Mouse (Mus musculus) MEL (cell line): ENCODE measurements around the gene Spg21. TPM values are rescaled to one million over a fixed set of nuclear protein-coding genes. Genes with fewer than 3 reads are reported as not detected.

Experiments used
- DNase-seq: peaks from one replicate; pipeline ENCODE4 v3.0.0; 2011; ENCODE audit warnings: low read depth, low spot score
- H3K27ac ChIP-seq: 2 replicates; pipeline ENCODE4 v1.5.1; 2012; ENCODE audit warnings: low read depth, mild to moderate bottlenecking, control low read depth, low read length, moderate library complexity; ENCODE audit not compliant: control insufficient read depth
- H3K27me3 ChIP-seq, 2 experiments: fragments of 150-350 bp in 1 of 2; sonication (generic) in 1 of 2; 2 replicates each; pipeline ENCODE4 v1.6.1; 2012; ENCODE audit warnings: low read length in 2 of 2, mild to moderate bottlenecking in 2 of 2, improper control_type of control experiment in 1 of 2, moderate library complexity in 1 of 2; ENCODE audit not compliant: insufficient read depth in 2 of 2, control insufficient read depth in 1 of 2
- H3K36me3 ChIP-seq, 2 experiments: 2 replicates each; pipeline ENCODE4 v1.6.1; 2012 to 2014; ENCODE audit warnings: low read length in 2 of 2, improper control_type of control experiment in 1 of 2, inconsistent platforms in 1 of 2, mild to moderate bottlenecking in 1 of 2; ENCODE audit not compliant: insufficient read depth in 2 of 2, control insufficient read depth in 1 of 2
- H3K4me1 ChIP-seq, 2 experiments: fragments of 150-350 bp in 1 of 2; sonication (generic) in 1 of 2; 2 replicates each; pipeline ENCODE4 v1.6.1; 2012; ENCODE audit warnings: low read length in 2 of 2, improper control_type of control experiment in 1 of 2, mild to moderate bottlenecking in 1 of 2; ENCODE audit not compliant: insufficient read depth in 2 of 2, control insufficient read depth in 1 of 2
- H3K4me3 ChIP-seq, 2 experiments: fragments of 150-350 bp in 1 of 2; sonication (generic) in 1 of 2; 2 replicates each; pipeline ENCODE4 v1.5.1; 2012; ENCODE audit warnings: low read depth in 2 of 2, low read length in 2 of 2, mild to moderate bottlenecking in 2 of 2, moderate library complexity in 2 of 2, control low read depth in 1 of 2, improper control_type of control experiment in 1 of 2; ENCODE audit not compliant: control insufficient read depth in 1 of 2, insufficient read depth in 1 of 2
- H3K79me2 ChIP-seq: 2 replicates; pipeline ENCODE4 v1.6.1; 2012; ENCODE audit warnings: mild to moderate bottlenecking, low read length, moderate library complexity; ENCODE audit not compliant: control insufficient read depth, poor library complexity, insufficient read depth
- H3K9ac ChIP-seq: 2 replicates; pipeline ENCODE4 v1.6.1; 2012; ENCODE audit warnings: low read depth, mild to moderate bottlenecking, control low read depth, low read length, moderate library complexity; ENCODE audit not compliant: control insufficient read depth, poor library complexity, severe bottlenecking
- H3K9me3 ChIP-seq: fragments of 150-350 bp; sonication (generic); replicated peaks from 2 replicates; pipeline ENCODE4 v1.6.1; 2012; ENCODE audit warnings: mild to moderate bottlenecking, low read length, improper control_type of control experiment, moderate library complexity; ENCODE audit not compliant: insufficient read depth
- ETS1 ChIP-seq: IDR thresholded peaks from 2 replicates; pipeline ENCODE4 v1.6.1; 2012; ENCODE audit warnings: low read depth, mild to moderate bottlenecking, inconsistent platforms, low read length, improper control_type of control experiment, moderate library complexity
- GABPA ChIP-seq: IDR thresholded peaks from 2 replicates; pipeline ENCODE4 v1.6.1; 2012; ENCODE audit warnings: low read depth, mild to moderate bottlenecking, inconsistent platforms, low read length, improper control_type of control experiment, moderate library complexity
- KAT2A ChIP-seq: conservative IDR thresholded peaks from 2 replicates; pipeline ENCODE4 v1.6.1; 2012; ENCODE audit warnings: low read depth, low read length, improper control_type of control experiment, inconsistent platforms
- ZNF384 ChIP-seq: IDR thresholded peaks from 2 replicates; pipeline ENCODE4 v1.6.1; 2012; ENCODE audit warnings: low read depth, mild to moderate bottlenecking, inconsistent platforms, low read length, improper control_type of control experiment
- polyA plus RNA-seq, 2 experiments: library from polyadenylated mRNA; stranded (reverse) in 1 of 2; unstranded in 1 of 2; fragments of >175 nt in 1 of 2; fragments of >200 nt in 1 of 2; gene quantifications; 2 replicates each; pipeline versions ENCODE4 v1.2.1 to v1.2.4; 2012; ENCODE audit warnings: low replicate concordance in 2 of 2, low read depth in 1 of 2; ENCODE audit not compliant: insufficient read length in 2 of 2, insufficient read depth in 1 of 2, missing spikeins in 1 of 2
- total RNA-seq: library from RNA; depleted of rRNA; stranded (reverse); fragments of 300-350 nt; gene quantifications from 2 replicates; pipeline ENCODE4 v1.2.3, GENCODE M21; 2012; rRNA removed

Spg21 gene
- total and polyA plus RNA-seq, 3 experiments, result 21.7 to 25.9 TPM; not detected in 1

- peak; percentile 41 for DNase-seq
- Histone ChIP-seq H3K27ac (no peak overlapping the region), H3K9me3 (no peaks in the 10 kb centered on the region), H3K27me3 (no peaks in the 10 kb centered on the region), H3K79me2 (no peaks in the 10 kb centered on the region), H3K4me3 (no peak overlapping the region), H3K36me3 (peaks cover 0 to 5% of the 10 kb centered on the region in 2 experiments; a peak in 1 of 4 replicates), H3K9ac (no peak overlapping the region)
- no peak for TF ChIP-seq ETS1
- TF ChIP-seq, all 39 proteins: peak for 0
- peaks cover 4 to 22% of the 10 kb centered on the region in 2 experiments for H3K4me1 ChIP-seq
These were observed 74.5 kb downstream of the Spg21 start for GRCm38 (mm10) chr9:65535191-65535722.

- Histone ChIP-seq H3K27ac (no peak overlapping the region), H3K79me2 (no peaks in the 10 kb centered on the region), H3K4me3 (no peak overlapping the region), H3K27me3 (no peaks in the 10 kb centered on the region), H3K36me3 (peaks cover 0 to 9% of the 10 kb centered on the region in 2 experiments; a peak in 2 of 4 replicates), H3K9ac (no peak overlapping the region), H3K9me3 (no peaks in the 10 kb centered on the region), H3K4me1 (peaks cover 4 to 24% of the 10 kb centered on the region in 2 experiments)
- no peak for DNase-seq
- TF ChIP-seq KAT2A, result no peak
These were observed 75.2 kb downstream of the Spg21 start for GRCm38 (mm10) chr9:65535789-65536469.

DNA sequence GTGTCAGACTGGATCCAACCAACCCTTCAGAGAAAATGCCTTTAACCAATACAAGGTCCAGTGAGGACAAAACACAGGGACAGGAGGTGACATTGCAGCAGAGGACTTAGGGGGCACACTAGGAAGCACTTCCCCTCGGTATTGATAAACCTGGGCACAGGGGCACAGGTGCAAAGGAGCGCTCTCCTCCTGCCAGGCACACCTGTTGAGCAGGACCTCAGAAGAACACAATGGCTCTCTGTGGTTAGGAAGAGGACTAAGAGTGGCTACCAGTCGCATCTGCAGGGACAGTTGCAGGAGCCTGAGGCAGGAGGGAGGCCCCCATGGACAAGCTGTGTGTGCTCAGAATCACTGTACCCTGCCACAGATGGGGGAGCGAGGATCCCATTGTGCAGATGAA lies 75.7 kb downstream of the Spg21 start:
- H3K9ac ChIP-seq, result no peak overlapping the region
- H3K27me3 ChIP-seq, result no peaks in the 10 kb centered on the region
- H3K79me2 ChIP-seq, result no peaks in the 10 kb centered on the region
- DNase-seq, result no peak
- H3K4me1 ChIP-seq, result peaks cover 4 to 27% of the 10 kb centered on the region in 2 experiments
- no peaks in the 10 kb centered on the region for H3K9me3 ChIP-seq
- no peak for TF ChIP-seq ZNF384
- no peak for TF ChIP-seq GABPA
- H3K27ac ChIP-seq, result no peak overlapping the region
- peaks cover 0 to 12% of the 10 kb centered on the region in 2 experiments; a peak in 2 of 4 replicates for H3K36me3 ChIP-seq
- no peak overlapping the region for H3K4me3 ChIP-seq

Other genes starting within 250 kb of the Spg21 start
- gene Cilp, start 195.8 kb upstream of the Spg21 start, total RNA-seq, result not detected in 2 replicates
- under 1 TPM in 1 of 2 experiments, not detected in 1; 0.01 TPM for gene Cilp, start 195.8 kb upstream of the Spg21 start, polyA plus RNA-seq
- 38.7 and 38.8 TPM in 2 replicates for gene Clpx, start 166.7 kb upstream of the Spg21 start, total RNA-seq
- 10 to 100 TPM in 1 of 2 experiments, not detected in 1; 32.4 TPM for gene Clpx, start 166.7 kb upstream of the Spg21 start, polyA plus RNA-seq
- gene Pdcd7, start 114.8 kb upstream of the Spg21 start, total RNA-seq, result 20.3 and 22.8 TPM in 2 replicates
- 10 to 100 TPM in 1 of 2 experiments, not detected in 1; 34.5 TPM for gene Pdcd7, start 114.8 kb upstream of the Spg21 start, polyA plus RNA-seq
- not detected in 2 replicates for gene Ubap1l, start 99.9 kb upstream of the Spg21 start, total RNA-seq
- gene Ubap1l, start 99.9 kb upstream of the Spg21 start, polyA plus RNA-seq, result under 1 TPM in 1 of 2 experiments, not detected in 1; 0.08 TPM
- not detected in 2 replicates for gene Kbtbd13, start 69.3 kb upstream of the Spg21 start, total RNA-seq
- gene Kbtbd13, start 69.3 kb upstream of the Spg21 start, polyA plus RNA-seq, result not detected
- gene Rasl12, start 62.4 kb upstream of the Spg21 start, total RNA-seq, result 0.10 and 0.12 TPM in 2 replicates
- under 1 TPM in 1 of 2 experiments, not detected in 1; 0.19 TPM for gene Rasl12, start 62.4 kb upstream of the Spg21 start, polyA plus RNA-seq
- not detected in 2 replicates for gene Slc51b, start 38.0 kb upstream of the Spg21 start, total RNA-seq
- gene Slc51b, start 38.0 kb upstream of the Spg21 start, polyA plus RNA-seq, result not detected
- 10.6 and 10.9 TPM in 2 replicates for gene Mtfmt, start 25.2 kb upstream of the Spg21 start, total RNA-seq
- gene Mtfmt, start 25.2 kb upstream of the Spg21 start, polyA plus RNA-seq, result 10 to 100 TPM in 1 of 2 experiments, not detected in 1; 14.2 TPM
- gene Ankdd1a, start 59.2 kb downstream of the Spg21 start, total RNA-seq, result not detected in 2 replicates
- gene Ankdd1a, start 59.2 kb downstream of the Spg21 start, polyA plus RNA-seq, result under 1 TPM in 1 of 2 experiments, not detected in 1; 0.06 TPM
- 7.6 and 8.6 TPM in 2 replicates for gene Plekho2, start 119.1 kb downstream of the Spg21 start, total RNA-seq
- gene Plekho2, start 119.1 kb downstream of the Spg21 start, polyA plus RNA-seq, result 10 to 100 TPM in 1 of 2 experiments, not detected in 1; 12.9 TPM
- gene Pif1, start 126.2 kb downstream of the Spg21 start, total RNA-seq, result 15.5 and 22.5 TPM in 2 replicates
- gene Pif1, start 126.2 kb downstream of the Spg21 start, polyA plus RNA-seq, result 10 to 100 TPM in 1 of 2 experiments, not detected in 1; 14.9 TPM
- gene Rbpms2, start 168.7 kb downstream of the Spg21 start, total RNA-seq, result not detected in 2 replicates
- under 1 TPM in 1 of 2 experiments, not detected in 1; 0.22 TPM for gene Rbpms2, start 168.7 kb downstream of the Spg21 start, polyA plus RNA-seq
- gene Oaz2, start 207.1 kb downstream of the Spg21 start, total RNA-seq, result 16.4 and 18.1 TPM in 2 replicates
- 10 to 100 TPM in 1 of 2 experiments, not detected in 1; 34.6 TPM for gene Oaz2, start 207.1 kb downstream of the Spg21 start, polyA plus RNA-seq